Mouse (Mus musculus) bone marrow macrophage, adult 2 months (primary cell): ENCODE results near the gene Pou1f1.

ENCODE experiments used
- CTCF ChIP-seq: IDR thresholded peaks from 2 replicates; pipeline ENCODE4 v1.5.1; 2012; ENCODE audit warnings: low read depth, mild to moderate bottlenecking, low read length, moderate library complexity
- POLR2A ChIP-seq: IDR thresholded peaks from 2 replicates; pipeline ENCODE4 v1.6.1; 2012; ENCODE audit warnings: mild to moderate bottlenecking, low read depth, low read length, borderline replicate concordance

GRCm38 (mm10) chr16:65564951-65565350 lies 44.6 kb downstream of the Pou1f1 start:
- no peak for TF ChIP-seq CTCF
- TF ChIP-seq POLR2A: no peak
